Mouse (Mus musculus): ENCODE measurements around the gene Cntn5. TPM values are rescaled to one million over a fixed set of nuclear protein-coding genes. Genes with fewer than 3 reads are reported as not detected.

Gene Cntn5
- polyA plus RNA-seq, 1 experiment from 2014 or later: 20.2 TPM

GRCm38 (mm10) chr9:10400099-10400498 is 504.5 kb downstream of the Cntn5 start:
- Histone ChIP-seq H3K9me3 (ENCODE audit: control insufficient read depth, low read length) (no peaks in the 10 kb centered on the region), H3K9ac (replicated peaks; ENCODE audit: low read depth, low read length) (no peak overlapping the region), H3K27me3 (replicated peaks; ENCODE audit: control insufficient read depth, insufficient read depth, low read length) (no peaks in the 10 kb centered on the region), H3K4me3 (replicated peaks; ENCODE audit: low read length) (no peak overlapping the region), H3K4me1 (replicated peaks; ENCODE audit: control insufficient read depth, insufficient read depth, low read length) (no peaks in the 10 kb centered on the region), H3K36me3 (ENCODE audit: control insufficient read depth, insufficient read depth) (no peaks in the 10 kb centered on the region), H3K4me2 (ENCODE audit: low read length) (no peak overlapping the region), H3K27ac (ENCODE audit: low read length) (no peak overlapping the region)
- whole genome bisulfite sequencing: 79% methylated on average over 7 of the region's 7 CpGs
- ATAC-seq: no peak

DNA sequence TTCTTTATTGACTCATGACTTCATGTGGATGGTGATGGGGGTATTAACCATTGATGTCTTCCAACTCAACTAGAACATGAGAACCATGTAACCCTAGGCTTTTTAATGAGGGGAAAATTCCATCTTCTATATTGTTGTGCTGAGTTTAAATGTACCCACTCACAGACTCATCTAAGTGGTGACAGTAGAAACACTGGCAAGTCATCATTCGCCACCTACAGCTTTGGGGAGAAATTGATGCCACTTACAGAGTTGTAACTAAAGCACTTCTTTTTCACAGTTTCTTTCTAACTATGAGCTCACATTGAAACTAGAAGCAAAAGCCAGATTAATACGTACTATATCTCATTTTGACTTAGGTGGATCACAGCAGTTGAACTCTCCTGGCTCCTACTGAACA is 514.7 kb downstream of the Cntn5 start:
- no peaks in the 10 kb centered on the region for H3K9me3 ChIP-seq (ENCODE audit: control insufficient read depth, low read length)
- ATAC-seq: no peak
- H3K4me1 ChIP-seq (replicated peaks; ENCODE audit: control insufficient read depth, insufficient read depth, low read length): no peaks in the 10 kb centered on the region
- 93% methylated on average over 2 of the region's 2 CpGs for WGBS
- H3K27me3 ChIP-seq (replicated peaks; ENCODE audit: control insufficient read depth, insufficient read depth, low read length): no peaks in the 10 kb centered on the region
- no peaks in the 10 kb centered on the region for H3K36me3 ChIP-seq (ENCODE audit: control insufficient read depth, insufficient read depth)
- H3K4me2 ChIP-seq (ENCODE audit: low read length): no peak overlapping the region
- no peak overlapping the region for H3K9ac ChIP-seq (replicated peaks; ENCODE audit: low read depth, low read length)
- H3K27ac ChIP-seq (ENCODE audit: low read length): no peak overlapping the region
- H3K4me3 ChIP-seq (replicated peaks; ENCODE audit: low read length): no peak overlapping the region

GRCm38 (mm10) chr9:10384455-10384854 is 520.1 kb downstream of the Cntn5 start:
- no peak overlapping the region for H3K4me3 ChIP-seq (replicated peaks; ENCODE audit: low read length)
- H3K9me3 ChIP-seq (ENCODE audit: control insufficient read depth, low read length): no peaks in the 10 kb centered on the region
- no peaks in the 10 kb centered on the region for H3K36me3 ChIP-seq (ENCODE audit: control insufficient read depth, insufficient read depth)
- H3K27me3 ChIP-seq (replicated peaks; ENCODE audit: control insufficient read depth, insufficient read depth, low read length): no peaks in the 10 kb centered on the region
- H3K27ac ChIP-seq (ENCODE audit: low read length): no peak overlapping the region
- H3K4me1 ChIP-seq (replicated peaks; ENCODE audit: control insufficient read depth, insufficient read depth, low read length): no peaks in the 10 kb centered on the region
- H3K9ac ChIP-seq (replicated peaks; ENCODE audit: low read depth, low read length): no peak overlapping the region
- WGBS: 71% methylated on average over 1 of the region's 1 CpGs
- ATAC-seq: no peak
- H3K4me2 ChIP-seq (ENCODE audit: low read length): no peak overlapping the region

DNA sequence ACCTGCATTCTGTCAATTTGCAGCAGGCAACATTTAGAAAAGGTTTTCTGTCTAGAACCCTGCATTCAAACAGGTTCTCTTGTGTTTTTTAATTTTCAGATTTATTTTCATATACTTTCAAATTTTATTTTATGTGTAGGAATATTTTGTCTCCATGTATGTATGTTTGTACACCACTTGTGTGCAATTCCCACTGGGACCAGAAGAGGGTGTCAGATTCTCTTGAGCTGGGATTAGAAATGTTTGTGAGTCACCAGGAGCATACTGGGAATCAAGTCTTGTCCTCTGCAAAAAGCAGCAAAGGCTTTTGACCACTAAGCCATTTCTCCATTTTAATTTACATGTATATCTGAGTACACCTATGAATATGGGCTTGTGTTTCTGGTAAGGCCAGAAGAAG is 521.4 kb downstream of the Cntn5 start:
- H3K36me3 ChIP-seq (ENCODE audit: control insufficient read depth, insufficient read depth): no peaks in the 10 kb centered on the region
- no peak overlapping the region for H3K27ac ChIP-seq (ENCODE audit: low read length)

DNA sequence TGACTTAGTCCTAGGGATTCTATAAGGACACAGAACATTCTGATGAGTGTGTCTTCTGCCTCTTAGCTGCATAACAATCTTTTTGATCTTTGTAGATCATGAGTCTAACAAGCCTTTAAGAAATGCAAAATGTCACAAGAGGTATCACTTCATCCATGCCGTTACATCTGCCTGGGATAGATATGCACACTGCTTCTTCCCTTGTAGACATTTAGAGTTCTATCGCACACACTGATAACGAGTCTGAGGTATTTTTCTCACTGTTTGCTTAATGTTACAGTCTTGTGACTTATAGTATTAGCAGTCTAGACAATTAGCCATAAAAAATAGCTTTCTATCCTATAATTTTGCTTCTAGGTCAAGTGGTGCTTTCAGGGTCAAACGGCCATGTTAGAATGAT is 522.9 kb downstream of the Cntn5 start:
- H3K9ac ChIP-seq (replicated peaks; ENCODE audit: low read depth, low read length): no peak overlapping the region
- no peak for ATAC-seq
- no peak overlapping the region for H3K4me3 ChIP-seq (replicated peaks; ENCODE audit: low read length)
- 91% methylated on average over 4 of the region's 4 CpGs for WGBS
- no peaks in the 10 kb centered on the region for H3K9me3 ChIP-seq (ENCODE audit: control insufficient read depth, low read length)
- H3K27me3 ChIP-seq (replicated peaks; ENCODE audit: control insufficient read depth, insufficient read depth, low read length): no peaks in the 10 kb centered on the region
- H3K4me1 ChIP-seq (replicated peaks; ENCODE audit: control insufficient read depth, insufficient read depth, low read length): no peaks in the 10 kb centered on the region
- no peak overlapping the region for H3K27ac ChIP-seq (ENCODE audit: low read length)
- H3K36me3 ChIP-seq (ENCODE audit: control insufficient read depth, insufficient read depth): no peaks in the 10 kb centered on the region
- H3K4me2 ChIP-seq (ENCODE audit: low read length): no peak overlapping the region

More for the DNA sequence above, 521.4 kb downstream of the Cntn5 start:
- H3K4me2 ChIP-seq (ENCODE audit: low read length): no peak overlapping the region
- no peak overlapping the region for H3K4me3 ChIP-seq (replicated peaks; ENCODE audit: low read length)
- no peaks in the 10 kb centered on the region for H3K4me1 ChIP-seq (replicated peaks; ENCODE audit: control insufficient read depth, insufficient read depth, low read length)
- no peak for ATAC-seq
- H3K9ac ChIP-seq (replicated peaks; ENCODE audit: low read depth, low read length): no peak overlapping the region
- H3K27me3 ChIP-seq (replicated peaks; ENCODE audit: control insufficient read depth, insufficient read depth, low read length): no peaks in the 10 kb centered on the region
- no peaks in the 10 kb centered on the region for H3K9me3 ChIP-seq (ENCODE audit: control insufficient read depth, low read length)

- Histone ChIP-seq H3K9me3 (ENCODE audit: control insufficient read depth, low read length) (no peaks in the 10 kb centered on the region), H3K9ac (replicated peaks; ENCODE audit: low read depth, low read length) (no peak overlapping the region), H3K27me3 (replicated peaks; ENCODE audit: control insufficient read depth, insufficient read depth, low read length) (no peaks in the 10 kb centered on the region), H3K4me2 (ENCODE audit: low read length) (no peak overlapping the region), H3K4me3 (replicated peaks; ENCODE audit: low read length) (no peak overlapping the region), H3K27ac (ENCODE audit: low read length) (no peak overlapping the region), H3K36me3 (ENCODE audit: control insufficient read depth, insufficient read depth) (no peaks in the 10 kb centered on the region), H3K4me1 (replicated peaks; ENCODE audit: control insufficient read depth, insufficient read depth, low read length) (no peaks in the 10 kb centered on the region)
- ATAC-seq: no peak
These were observed 528.3 kb downstream of the Cntn5 start for GRCm38 (mm10) chr9:10376261-10376660.

GRCm38 (mm10) chr9:10368971-10369370 is 535.6 kb downstream of the Cntn5 start:
- ATAC-seq: no peak
- Histone ChIP-seq H3K4me3 (replicated peaks; ENCODE audit: low read length) (no peak overlapping the region), H3K9ac (replicated peaks; ENCODE audit: low read depth, low read length) (no peak overlapping the region), H3K36me3 (ENCODE audit: control insufficient read depth, insufficient read depth) (no peaks in the 10 kb centered on the region), H3K27me3 (replicated peaks; ENCODE audit: control insufficient read depth, insufficient read depth, low read length) (no peaks in the 10 kb centered on the region), H3K4me2 (ENCODE audit: low read length) (no peak overlapping the region), H3K9me3 (ENCODE audit: control insufficient read depth, low read length) (no peaks in the 10 kb centered on the region), H3K4me1 (replicated peaks; ENCODE audit: control insufficient read depth, insufficient read depth, low read length) (no peaks in the 10 kb centered on the region), H3K27ac (ENCODE audit: low read length) (no peak overlapping the region)
- 73% methylated on average over 5 of the region's 5 CpGs for WGBS

- H3K4me1 ChIP-seq (replicated peaks; ENCODE audit: control insufficient read depth, insufficient read depth, low read length): no peaks in the 10 kb centered on the region
- no peaks in the 10 kb centered on the region for H3K27me3 ChIP-seq (replicated peaks; ENCODE audit: control insufficient read depth, insufficient read depth, low read length)
- no peak overlapping the region for H3K4me2 ChIP-seq (ENCODE audit: low read length)
- ATAC-seq: no peak
- H3K9me3 ChIP-seq (ENCODE audit: control insufficient read depth, low read length): no peaks in the 10 kb centered on the region
- H3K4me3 ChIP-seq (replicated peaks; ENCODE audit: low read length): no peak overlapping the region
- H3K36me3 ChIP-seq (ENCODE audit: control insufficient read depth, insufficient read depth): no peaks in the 10 kb centered on the region
- H3K27ac ChIP-seq (ENCODE audit: low read length): no peak overlapping the region
- H3K9ac ChIP-seq (replicated peaks; ENCODE audit: low read depth, low read length): no peak overlapping the region
- 8% methylated on average over 1 of the region's 1 CpGs for WGBS
These were observed 536.2 kb downstream of the Cntn5 start for GRCm38 (mm10) chr9:10368410-10368809.

DNA sequence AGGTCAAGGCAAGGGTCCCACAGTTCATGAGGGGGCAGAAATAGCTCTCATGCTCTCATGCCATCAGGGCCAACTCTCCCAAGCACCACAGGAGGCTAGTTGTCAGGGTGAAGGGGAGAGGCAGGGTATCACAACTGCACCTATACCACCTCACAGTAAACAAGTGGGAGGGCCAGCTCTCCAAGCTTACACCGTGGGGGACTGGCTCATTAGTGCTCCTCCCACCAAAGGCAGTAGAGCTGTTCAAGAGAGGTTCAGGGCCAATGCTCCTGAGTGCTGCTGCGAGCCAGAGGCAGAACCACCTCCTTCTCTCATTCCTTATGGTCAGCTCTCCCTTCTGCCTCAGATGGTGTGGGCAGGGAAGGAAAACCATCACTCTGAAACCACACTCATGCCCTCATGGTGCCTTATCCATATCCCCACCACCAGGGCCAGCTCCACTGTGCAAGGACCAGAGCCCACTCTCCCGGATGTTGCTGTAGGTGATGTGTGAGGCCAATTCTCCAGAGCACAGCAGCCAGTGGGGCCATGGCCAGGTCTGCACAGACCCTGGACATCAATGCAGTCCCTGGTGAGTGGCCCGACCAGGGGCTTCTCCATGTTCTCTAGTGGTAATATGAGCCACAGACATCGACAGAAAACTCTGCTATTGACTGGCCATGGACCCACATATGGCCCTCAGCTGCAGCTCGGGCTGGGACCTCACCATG is 538.2 kb downstream of the Cntn5 start:
- Histone ChIP-seq H3K4me2 (ENCODE audit: low read length) (no peak overlapping the region), H3K36me3 (ENCODE audit: control insufficient read depth, insufficient read depth) (no peaks in the 10 kb centered on the region), H3K4me3 (replicated peaks; ENCODE audit: low read length) (no peak overlapping the region), H3K4me1 (replicated peaks; ENCODE audit: control insufficient read depth, insufficient read depth, low read length) (no peaks in the 10 kb centered on the region), H3K27ac (ENCODE audit: low read length) (no peak overlapping the region), H3K9ac (replicated peaks; ENCODE audit: low read depth, low read length) (no peak overlapping the region), H3K9me3 (ENCODE audit: control insufficient read depth, low read length) (no peaks in the 10 kb centered on the region), H3K27me3 (replicated peaks; ENCODE audit: control insufficient read depth, insufficient read depth, low read length) (no peaks in the 10 kb centered on the region)
- ATAC-seq: no peak
- 77% methylated on average over 6 of the region's 6 CpGs for WGBS

Data from forebrain, embryonic 16.5 days (tissue).